Comparison of ENCODE assay signal across 28 mouse cellular contexts in the genomic region with DNA sequence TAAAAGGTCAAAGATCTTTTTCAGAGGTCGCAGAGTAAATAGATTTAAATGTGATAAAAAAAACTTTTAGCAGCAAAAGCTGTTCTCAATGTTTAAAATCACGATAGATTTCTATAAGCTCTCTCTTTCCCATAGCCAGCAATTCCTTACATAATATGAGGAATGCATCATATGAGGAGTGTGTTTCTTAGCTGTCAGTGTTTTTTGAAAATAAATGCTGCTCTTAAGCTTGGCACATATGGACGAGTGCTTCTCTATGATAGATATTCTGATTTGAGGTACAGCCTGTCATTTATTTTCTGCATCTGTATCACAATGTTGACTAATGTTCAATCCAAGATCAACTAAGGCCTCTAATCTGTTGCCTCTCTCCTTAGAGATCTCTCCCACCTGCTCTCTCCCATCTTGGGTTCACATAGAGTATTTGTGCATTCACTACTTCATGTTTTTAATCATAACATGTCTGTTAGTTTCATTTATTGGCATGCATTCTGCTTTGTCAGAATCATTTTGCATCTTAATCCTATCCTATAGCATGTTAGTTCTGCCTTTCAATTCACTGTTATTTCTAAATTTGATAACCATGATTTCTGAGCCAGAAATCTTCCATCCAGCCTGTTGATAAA.
"Had no signal": no experiment of that assay in that cellular context is flagged by ENCODE, and none has a peak within 500 bp of the region (broad histone marks: within the 10 kb centered on the region; RNA-seq: fewer than 3 reads in every experiment).

No protein-coding gene starts in this region.

- DNase-seq: gastrocnemius, postnatal 14 days; gastrocnemius, postnatal 36 days; heart, adult 11 months; heart, adult 2 months; heart, postnatal 14 days; heart, postnatal 36 days; kidney, adult 11 months; kidney, adult 2 months; kidney, adult 9 months; kidney, postnatal 14 days; kidney, postnatal 36 days; layer of hippocampus, adult 9-11 months; layer of hippocampus, postnatal 36 days; left cerebral cortex, postnatal 4 days; lung, adult 18-20 months had no signal

- H3K9me3 ChIP-seq: heart, embryonic 13.5 days; heart, embryonic 15.5 days; hindbrain, embryonic 13.5 days; hindbrain, embryonic 15.5 days; kidney, embryonic 15.5 days; limb, embryonic 13.5 days; limb, embryonic 15.5 days; liver, embryonic 12.5 days had no signal

- H3K9ac ChIP-seq: heart, embryonic 13.5 days; heart, embryonic 15.5 days; hindbrain, embryonic 13.5 days; hindbrain, embryonic 15.5 days; kidney, embryonic 15.5 days; limb, embryonic 13.5 days; limb, embryonic 15.5 days; liver, embryonic 12.5 days; liver, embryonic 14.5 days had no signal

- H3K4me2 ChIP-seq: heart, embryonic 11.5 days; heart, embryonic 13.5 days; heart, embryonic 15.5 days; hindbrain, embryonic 13.5 days; hindbrain, embryonic 15.5 days; kidney, embryonic 15.5 days; limb, embryonic 13.5 days; limb, embryonic 15.5 days; liver, embryonic 12.5 days had no signal

- H3K36me3 ChIP-seq: heart, embryonic 13.5 days; heart, embryonic 15.5 days; hindbrain, embryonic 13.5 days; hindbrain, embryonic 15.5 days; kidney, embryonic 15.5 days; limb, embryonic 13.5 days; limb, embryonic 15.5 days; liver, embryonic 12.5 days had no signal

- H3K27ac ChIP-seq: heart, adult 2 months; heart, embryonic 13.5 days; heart, embryonic 15.5 days; hindbrain, embryonic 13.5 days; hindbrain, embryonic 15.5 days; hindbrain, postnatal 0 days; kidney, embryonic 15.5 days; kidney, postnatal 0 days; limb, embryonic 13.5 days; limb, embryonic 15.5 days; liver, embryonic 12.5 days; liver, embryonic 14.5 days had no signal

- H3K4me1 ChIP-seq: heart, embryonic 13.5 days; heart, embryonic 15.5 days; hindbrain, embryonic 13.5 days; hindbrain, embryonic 15.5 days; kidney, embryonic 15.5 days; limb, embryonic 13.5 days; limb, embryonic 15.5 days; liver, embryonic 12.5 days had no signal

- ATAC-seq: hindbrain, postnatal 0 days; intestine, embryonic 16.5 days; liver, embryonic 12.5 days had no signal

- H3K4me3 ChIP-seq: heart, adult 2 months; heart, embryonic 13.5 days; heart, embryonic 15.5 days; hindbrain, embryonic 13.5 days; hindbrain, embryonic 15.5 days; kidney, embryonic 15.5 days; limb, embryonic 13.5 days; limb, embryonic 15.5 days; liver, embryonic 12.5 days had no signal

- H3K27me3 ChIP-seq: heart, embryonic 13.5 days; heart, embryonic 15.5 days; hindbrain, embryonic 13.5 days; hindbrain, embryonic 15.5 days; kidney, embryonic 15.5 days; limb, embryonic 13.5 days; limb, embryonic 15.5 days; liver, embryonic 12.5 days had no signal
